Mouse (Mus musculus) cortical plate, adult 2 months (tissue): ENCODE results near the gene Gm45716.

ENCODE experiments used
- CTCF ChIP-seq: fragments of 200-500 bp; IDR thresholded peaks from 2 replicates; pipeline ENCODE4 v1.5.1; 2011; ENCODE audit warnings: mild to moderate bottlenecking, control low read depth, low read length; ENCODE audit not compliant: insufficient read depth; ENCODE audit errors: extremely low read depth
- POLR2A ChIP-seq: fragments of 200-500 bp; IDR thresholded peaks from 2 replicates; pipeline ENCODE4 v1.6.1; 2011; ENCODE audit warnings: mild to moderate bottlenecking, low read length, control low read depth; ENCODE audit not compliant: insufficient read depth; ENCODE audit errors: extremely low read depth

- TF ChIP-seq CTCF, result no peak
- TF ChIP-seq POLR2A, result no peak
Observed at GRCm38 (mm10) chr11:90168338-90169065, 19.0 kb upstream of the Gm45716 start.
